Mouse (Mus musculus) spleen, postnatal 36 days (tissue): ENCODE data around the gene Mdm2.

Source experiments
- DNase-seq, 2 experiments: peaks; one replicate each; pipeline ENCODE4 v3.0.0; 2022; ENCODE audit warnings: low spot score in 2 of 2, mixed read lengths in 1 of 2

The Mdm2 gene

DNA sequence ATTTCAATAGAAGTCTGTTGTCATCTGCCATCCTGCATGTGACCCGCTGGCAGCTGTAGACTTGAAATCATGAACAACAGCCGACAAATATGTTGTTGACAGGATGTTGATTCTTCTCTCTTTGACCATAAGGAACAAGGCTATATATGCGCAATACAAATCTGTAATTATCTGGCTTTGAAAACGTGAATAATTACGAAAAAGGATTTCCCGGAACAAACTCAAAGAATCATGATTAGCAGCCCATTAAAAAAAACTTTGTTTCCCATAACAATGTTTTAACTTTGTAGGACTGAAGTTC, 53.9 kb downstream of the Mdm2 start:
- DNase-seq, result no peak

- DNase-seq, result no peak
Observed at GRCm38 (mm10) chr10:117655908-117656661, 54.5 kb downstream of the Mdm2 start.

GRCm38 (mm10) chr10:117655460-117655859, 55.1 kb downstream of the Mdm2 start:
- no peak for DNase-seq

- no peak for DNase-seq
Observed at GRCm38 (mm10) chr10:117654576-117655123, 55.9 kb downstream of the Mdm2 start.

GRCm38 (mm10) chr10:117653779-117654173, 56.8 kb downstream of the Mdm2 start:
- DNase-seq, result no peak

DNA sequence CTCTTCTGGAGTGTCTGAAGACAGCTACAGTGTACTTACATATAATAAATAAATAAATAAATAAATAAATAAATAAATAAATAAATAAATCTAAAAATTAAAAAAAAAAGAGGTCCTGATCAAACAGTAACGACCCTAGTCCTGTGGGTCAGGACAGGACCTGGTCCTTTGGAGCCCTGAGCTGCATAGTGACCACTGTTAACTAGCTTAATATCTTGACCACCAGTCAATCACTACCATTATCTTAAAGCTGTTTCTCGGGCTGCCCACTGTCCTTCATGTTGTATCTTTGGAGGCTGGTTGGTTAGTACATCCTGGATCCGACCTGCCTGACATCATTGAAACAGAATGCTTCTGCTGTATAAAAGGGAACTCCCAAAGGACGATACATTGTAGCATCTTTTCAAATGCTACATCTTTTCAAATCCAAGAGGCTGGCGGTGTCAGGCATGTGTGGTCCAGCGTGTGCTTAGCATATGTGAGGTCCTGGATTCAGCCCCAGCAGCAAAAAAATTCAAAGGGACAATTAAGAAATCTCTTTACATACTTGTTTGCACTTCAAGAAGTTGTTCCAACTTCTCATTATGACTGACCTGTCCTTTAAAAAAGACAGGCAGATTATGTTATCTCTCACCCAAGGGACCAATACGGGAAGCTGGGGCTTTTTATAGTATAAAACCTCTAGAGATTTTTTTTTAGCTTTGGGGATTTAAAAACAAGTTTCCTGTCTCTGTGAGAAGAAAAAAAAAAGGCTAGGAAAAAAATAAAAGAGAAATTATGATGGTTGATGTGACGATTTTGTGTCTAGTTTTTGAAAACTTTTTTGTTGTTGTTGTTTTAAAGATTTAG, 57.4 kb downstream of the Mdm2 start:
- no peak for DNase-seq

DNA sequence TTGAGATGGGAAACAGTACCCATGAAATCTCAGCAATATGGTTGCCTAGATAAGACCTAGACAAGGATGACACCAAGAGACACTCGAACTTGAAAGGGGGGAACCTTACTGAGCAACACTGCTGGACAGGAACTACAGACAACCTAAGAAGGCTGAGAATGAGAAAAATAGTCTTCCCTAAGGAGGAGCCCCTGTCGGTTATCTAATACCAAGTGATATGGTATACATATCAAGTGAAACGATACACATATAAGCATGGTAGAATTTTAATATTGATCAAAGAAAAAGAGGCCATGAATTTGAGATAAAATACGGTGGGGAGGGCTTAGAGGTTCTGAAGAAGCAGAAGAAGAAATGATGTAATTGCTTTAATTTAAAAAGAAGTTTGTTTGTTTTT, 58.2 kb downstream of the Mdm2 start:
- DNase-seq, result no peak

- peak; percentile 26 to 45 for DNase-seq
Observed at GRCm38 (mm10) chr10:117651587-117652377, 58.8 kb downstream of the Mdm2 start.

GRCm38 (mm10) chr10:117650725-117651124, 59.8 kb downstream of the Mdm2 start:
- DNase-seq, result no peak

DNA sequence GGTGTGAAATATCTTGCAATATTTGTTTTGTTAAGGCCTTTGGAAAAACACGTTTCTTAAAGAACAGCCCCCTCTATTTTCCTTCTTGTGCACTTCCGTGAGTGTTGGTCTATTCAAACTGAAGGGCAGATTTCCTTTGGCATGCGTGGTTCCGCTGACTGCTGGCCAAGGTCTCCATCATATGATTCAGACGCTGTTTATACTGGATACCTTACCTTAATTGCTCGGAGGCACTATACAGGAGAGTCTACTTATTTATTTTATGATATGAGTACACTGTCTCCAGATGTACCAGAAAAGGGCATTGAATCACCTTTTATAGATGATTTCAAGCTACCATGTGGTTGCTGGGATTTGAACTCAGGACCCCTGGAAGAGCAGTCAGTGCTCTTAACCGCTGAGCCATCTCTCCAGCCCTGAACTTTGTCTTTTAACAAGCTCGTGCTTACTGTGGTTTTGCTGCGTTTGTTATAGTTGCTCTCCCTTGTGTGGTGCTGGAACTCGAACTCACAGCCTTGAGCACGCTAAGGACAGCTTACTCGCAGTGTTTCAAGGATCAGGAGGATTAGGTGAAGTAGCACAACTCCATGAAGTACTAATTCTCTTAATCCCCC, 60.4 kb downstream of the Mdm2 start:
- no peak for DNase-seq

- DNase-seq, result no peak
Observed at GRCm38 (mm10) chr10:117649292-117650041, 61.1 kb downstream of the Mdm2 start.

GRCm38 (mm10) chr10:117648643-117649042, 61.9 kb downstream of the Mdm2 start:
- DNase-seq, result no peak

DNA sequence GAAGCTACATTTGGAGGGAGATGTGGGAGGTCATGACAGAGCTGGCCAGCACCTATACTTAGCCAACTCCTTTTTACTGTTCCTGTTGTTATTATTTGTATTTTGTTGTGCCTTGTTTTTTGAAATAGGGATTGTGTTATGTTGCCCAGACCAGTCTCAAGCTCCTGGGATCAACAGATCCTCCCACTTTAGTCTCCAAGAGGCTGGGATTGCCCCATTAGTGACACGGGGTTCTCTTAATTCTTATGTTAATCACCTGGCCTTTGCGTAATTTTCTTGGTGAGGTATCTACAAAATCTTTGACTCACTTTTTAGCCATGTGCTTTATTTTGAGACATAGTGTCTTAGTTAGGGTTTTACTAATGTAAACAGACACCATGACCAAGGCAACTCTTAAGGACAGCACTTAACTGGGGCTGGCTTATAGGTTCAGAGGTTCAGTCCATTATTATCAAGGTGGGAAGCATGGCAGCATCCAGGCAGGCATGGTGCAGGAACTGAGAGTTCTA, 62.5 kb downstream of the Mdm2 start:
- no peak for DNase-seq

DNA sequence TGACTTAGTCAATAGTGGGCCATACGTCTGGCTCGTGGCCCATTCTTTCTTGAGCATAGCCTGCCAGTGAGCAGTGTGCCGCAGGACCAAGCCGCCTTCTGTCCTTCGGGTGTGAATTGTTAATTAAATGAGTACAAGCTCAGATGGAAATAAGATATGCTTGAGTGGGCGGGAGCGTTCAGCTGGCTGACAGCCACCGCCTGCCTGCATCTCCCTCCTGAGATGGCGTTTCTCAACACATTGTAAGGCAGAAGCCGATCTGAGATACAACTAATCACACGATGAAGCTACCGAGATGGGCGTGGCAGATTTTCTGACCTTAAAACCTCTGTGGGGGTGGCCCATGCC, 63.4 kb downstream of the Mdm2 start:
- DNase-seq, result peak; percentile 59 to 63

GRCm38 (mm10) chr10:117646482-117647157, 63.9 kb downstream of the Mdm2 start:
- DNase-seq, result no peak

- no peak for DNase-seq
Observed at GRCm38 (mm10) chr10:117645487-117645964, 65.0 kb downstream of the Mdm2 start.

DNA sequence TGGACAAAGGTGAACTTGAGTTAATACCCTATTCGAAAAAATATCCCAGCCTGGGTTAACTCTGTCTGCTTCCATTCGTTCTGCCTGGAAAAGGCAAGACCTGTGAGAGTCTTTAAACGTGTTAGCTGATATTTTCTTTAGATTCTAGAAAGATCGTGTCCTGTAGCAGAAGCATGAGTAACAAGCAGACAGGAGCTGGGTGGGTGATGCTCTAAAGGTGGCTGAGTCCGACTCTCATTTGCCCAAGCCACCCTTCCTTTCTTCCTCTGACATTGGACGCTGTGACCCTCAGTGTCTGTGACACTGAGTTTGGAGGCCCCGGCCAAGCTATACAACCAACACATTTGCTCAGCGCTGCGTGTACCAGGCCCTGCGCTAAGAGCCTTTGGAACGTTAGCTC, 65.7 kb downstream of the Mdm2 start:
- no peak for DNase-seq

- DNase-seq, result no peak
Observed at GRCm38 (mm10) chr10:117644429-117644748, 66.2 kb downstream of the Mdm2 start.

DNA sequence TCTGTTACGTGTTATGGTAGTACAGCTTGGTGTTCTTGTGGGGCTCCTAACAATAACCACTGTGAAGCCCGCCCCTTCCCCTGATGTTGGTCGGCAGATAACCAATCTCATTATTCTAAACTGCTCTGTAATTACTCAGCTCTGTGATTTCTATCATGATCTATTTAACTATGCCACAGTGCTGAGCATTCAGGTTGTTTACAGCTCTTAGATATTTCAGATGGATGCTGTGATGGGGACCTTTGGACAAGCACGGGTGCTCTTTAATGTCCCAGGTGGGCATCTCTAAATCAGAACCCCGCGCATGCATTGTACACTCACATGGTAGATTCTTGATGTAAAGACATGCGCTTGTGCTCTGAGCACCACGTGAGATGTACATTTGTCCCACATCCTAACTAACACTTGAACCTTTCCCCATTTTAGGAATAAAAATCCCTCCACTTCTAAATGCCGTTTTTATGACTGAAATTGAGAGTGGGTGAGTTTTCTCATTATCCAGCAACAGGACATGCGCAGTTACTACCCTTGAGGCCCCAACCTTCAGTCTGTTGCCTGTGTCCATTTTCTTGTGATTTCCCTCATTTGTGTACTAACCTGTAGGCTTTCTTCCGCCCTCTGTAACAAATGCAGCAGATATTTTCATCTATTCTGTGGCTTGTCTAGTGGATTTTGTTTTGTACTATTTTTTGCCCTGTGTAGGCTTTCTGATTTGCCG, 66.7 kb downstream of the Mdm2 start:
- no peak for DNase-seq

- no peak for DNase-seq
Observed at GRCm38 (mm10) chr10:117643302-117643701, 67.3 kb downstream of the Mdm2 start.
